Mouse (Mus musculus) hindbrain, embryonic 14.5 days (tissue): ENCODE data around the gene Tpp2. TPM values are rescaled to one million over a fixed set of nuclear protein-coding genes. Genes with fewer than 3 reads are reported as not detected.

ENCODE experiments used
- ATAC-seq: fragments of 200-750 bp; cut with Nextera tagmentation; 2 replicates; pipeline ENCODE4 v1.8.0; 2017; ENCODE audit warnings: moderate number of reproducible peaks, mild to moderate bottlenecking, moderate TSS enrichment, moderate library complexity; ENCODE audit not compliant: low FRiP score
- DNase-seq: peaks from one replicate; pipeline ENCODE4 v3.0.0-alpha.2; 2015; ENCODE audit warnings: low spot score
- H3K27ac ChIP-seq: fragments of 300-500 bp; sonication (generic); 2 replicates; pipeline ENCODE4 v1.5.1; 2014; ENCODE audit warnings: mild to moderate bottlenecking, moderate library complexity
- H3K27me3 ChIP-seq: fragments of 300-500 bp; sonication (generic); 2 replicates; pipeline ENCODE4 v1.6.1; 2014; ENCODE audit warnings: mild to moderate bottlenecking, low read length, mixed read lengths; ENCODE audit not compliant: control insufficient read depth, insufficient read depth
- H3K36me3 ChIP-seq: fragments of 300-500 bp; sonication (generic); replicated peaks from 2 replicates; pipeline ENCODE4 v1.6.1; 2014; ENCODE audit not compliant: control insufficient read depth, insufficient read depth
- H3K4me1 ChIP-seq: fragments of 300-500 bp; sonication (generic); replicated peaks from 2 replicates; pipeline ENCODE4 v1.6.1; 2014; ENCODE audit warnings: antibody characterized with exemption, low read length, mixed read lengths; ENCODE audit not compliant: control insufficient read depth, insufficient read depth
- H3K4me2 ChIP-seq: fragments of 300-500 bp; sonication (generic); replicated peaks from 2 replicates; pipeline ENCODE4 v1.6.1; 2014; ENCODE audit warnings: mild to moderate bottlenecking, moderate library complexity
- H3K4me3 ChIP-seq: fragments of 300-500 bp; sonication (generic); replicated peaks from 2 replicates; pipeline ENCODE4 v1.5.1; 2014; ENCODE audit warnings: mild to moderate bottlenecking, low read length
- H3K9ac ChIP-seq: fragments of 300-500 bp; sonication (generic); 2 replicates; pipeline ENCODE4 v1.6.1; 2014
- H3K9me3 ChIP-seq: fragments of 300-500 bp; sonication (generic); 2 replicates; pipeline ENCODE4 v1.6.1; 2016; ENCODE audit warnings: low read length; ENCODE audit not compliant: control insufficient read depth
- WGBS: fragments of 180-500 bp; shearing (Covaris S2); extraction: QIAGEN DNeasy Blood & Tissue Kit; methylation state at CpG from one replicate; pipeline ENCODE4 v1.1.7; 2014; 5-methylcytosine and 5-hydroxymethylcytosine counted together
- polyA plus RNA-seq: library from polyadenylated mRNA; unstranded; fragments of >200 nt; fragmentation: Nextera tagmentation; extraction: Ambion mirVana; gene quantifications from 2 replicates; pipeline ENCODE4 v1.2.1, GENCODE M21; 2014

The Tpp2 gene
- polyA plus RNA-seq, 1 experiment from 2014 or later = 59.1 TPM

GRCm38 (mm10) chr1:43996914-43997589 is 63.6 kb downstream of the Tpp2 start:
- Histone ChIP-seq H3K4me3 (no peak overlapping the region), H3K9ac (no peak overlapping the region), H3K27ac (no peak overlapping the region), H3K4me1 (no peaks in the 10 kb centered on the region), H3K4me2 (no peak overlapping the region), H3K27me3 (no peaks in the 10 kb centered on the region), H3K36me3 (peaks cover 74% of the 10 kb centered on the region), H3K9me3 (peaks cover 4% of the 10 kb centered on the region; the same call in 1 of the 2 replicates)
- DNase-seq = no peak
- ATAC-seq = no peak
- WGBS = 97% methylated on average over 4 of the region's 4 CpGs

GRCm38 (mm10) chr1:44004513-44004912 is 71.1 kb downstream of the Tpp2 start:
- H3K4me2 ChIP-seq = no peak overlapping the region
- H3K27ac ChIP-seq = no peak overlapping the region
- DNase-seq (no peak), ATAC-seq (no peak)
- H3K9ac ChIP-seq = no peak overlapping the region
- no peaks in the 10 kb centered on the region for H3K9me3 ChIP-seq
- no peaks in the 10 kb centered on the region for H3K4me1 ChIP-seq
- H3K36me3 ChIP-seq = peaks cover 42% of the 10 kb centered on the region
- H3K27me3 ChIP-seq = no peaks in the 10 kb centered on the region
- no peak overlapping the region for H3K4me3 ChIP-seq
- over 99% methylated on average over 2 of the region's 2 CpGs for WGBS

- Histone ChIP-seq H3K4me3 (no peak overlapping the region), H3K4me2 (no peak overlapping the region), H3K36me3 (no peaks in the 10 kb centered on the region; the same call in 1 of the 2 replicates), H3K27me3 (no peaks in the 10 kb centered on the region), H3K27ac (no peak overlapping the region), H3K9ac (no peak overlapping the region), H3K9me3 (no peaks in the 10 kb centered on the region), H3K4me1 (no peaks in the 10 kb centered on the region)
- DNase-seq (no peak), ATAC-seq (no peak)
- 92% methylated on average over 2 of the region's 2 CpGs for WGBS
Observed at GRCm38 (mm10) chr1:44015556-44015955, 82.1 kb downstream of the Tpp2 start.

GRCm38 (mm10) chr1:44019934-44020333 is 86.5 kb downstream of the Tpp2 start, which contains the start of gene Mettl21c:
Mettl21c (minus strand) TSS chr1:44020034.
- DNase-seq (no peak), ATAC-seq (no peak)
- no peak within 1 kb of the TSS for H3K4me2 ChIP-seq
- H3K27ac ChIP-seq = no peak within 1 kb of the TSS
- H3K9me3 ChIP-seq = no peaks in the 10 kb centered on the region
- no peaks in the 10 kb centered on the region for H3K4me1 ChIP-seq
- H3K27me3 ChIP-seq = no peaks in the 10 kb centered on the region
- H3K36me3 ChIP-seq = no peaks in the 10 kb centered on the region
- H3K9ac ChIP-seq = no peak within 1 kb of the TSS
- H3K4me3 ChIP-seq = no peak within 1 kb of the TSS

- ATAC-seq = no peak
Observed at GRCm38 (mm10) chr1:44022656-44023055, 89.2 kb downstream of the Tpp2 start.

GRCm38 (mm10) chr1:44027651-44028050 is 94.2 kb downstream of the Tpp2 start:
- Histone ChIP-seq H3K4me2 (no peak overlapping the region), H3K36me3 (no peaks in the 10 kb centered on the region), H3K9ac (no peak overlapping the region), H3K4me1 (no peaks in the 10 kb centered on the region), H3K9me3 (no peaks in the 10 kb centered on the region), H3K4me3 (no peak overlapping the region), H3K27me3 (no peaks in the 10 kb centered on the region), H3K27ac (no peak overlapping the region)
- WGBS = 86% methylated on average over 1 of the region's 1 CpGs
- ATAC-seq (no peak), DNase-seq (no peak)

More at GRCm38 (mm10) chr1:44022656-44023055, 89.2 kb downstream of the Tpp2 start:
- WGBS = 97% methylated on average over 1 of the region's 1 CpGs
- Histone ChIP-seq H3K4me3 (no peak overlapping the region), H3K9me3 (no peaks in the 10 kb centered on the region), H3K4me1 (no peaks in the 10 kb centered on the region), H3K9ac (no peak overlapping the region), H3K27me3 (no peaks in the 10 kb centered on the region), H3K36me3 (no peaks in the 10 kb centered on the region), H3K4me2 (no peak overlapping the region), H3K27ac (no peak overlapping the region)
- DNase-seq = no peak

- no peaks in the 10 kb centered on the region for H3K27me3 ChIP-seq
- no peak overlapping the region for H3K4me3 ChIP-seq
- H3K9ac ChIP-seq = no peak overlapping the region
- ATAC-seq (no peak), DNase-seq (no peak)
- H3K4me2 ChIP-seq = no peak overlapping the region
- H3K36me3 ChIP-seq = no peaks in the 10 kb centered on the region
- no peaks in the 10 kb centered on the region for H3K4me1 ChIP-seq
- H3K27ac ChIP-seq = no peak overlapping the region
- 79% methylated on average over 2 of the region's 2 CpGs for WGBS
- H3K9me3 ChIP-seq = no peaks in the 10 kb centered on the region
Observed at GRCm38 (mm10) chr1:44032213-44032612, 98.8 kb downstream of the Tpp2 start.

- Histone ChIP-seq H3K4me1 (no peaks in the 10 kb centered on the region), H3K27ac (no peak overlapping the region)
- 93% methylated on average over 5 of the region's 5 CpGs for WGBS
Observed at GRCm38 (mm10) chr1:44032948-44033347, 99.5 kb downstream of the Tpp2 start.

GRCm38 (mm10) chr1:44041797-44042554 is 108.5 kb downstream of the Tpp2 start:
- ATAC-seq (peak; percentile 78), DNase-seq (peak; percentile 87)
- no peaks in the 10 kb centered on the region for H3K36me3 ChIP-seq
- no peaks in the 10 kb centered on the region for H3K27me3 ChIP-seq
- H3K9ac ChIP-seq = peak overlapping the region; percentile 63
- WGBS = under 1% methylated on average over 17 of the region's 17 CpGs
- H3K4me2 ChIP-seq = peak overlapping the region; percentile 76
- peak overlapping the region; percentile 40 for H3K4me3 ChIP-seq
- no peaks in the 10 kb centered on the region for H3K9me3 ChIP-seq
- no peak overlapping the region; the same call in 1 of the 2 replicates for H3K27ac ChIP-seq
- 0 out of 2 replicates have a peak, but pooled peaks cover 3% of the 10 kb centered on the region for H3K4me1 ChIP-seq

More at GRCm38 (mm10) chr1:44032948-44033347, 99.5 kb downstream of the Tpp2 start:
- Histone ChIP-seq H3K4me2 (no peak overlapping the region), H3K4me3 (no peak overlapping the region), H3K36me3 (no peaks in the 10 kb centered on the region), H3K9me3 (no peaks in the 10 kb centered on the region), H3K27me3 (no peaks in the 10 kb centered on the region), H3K9ac (no peak overlapping the region)
- ATAC-seq (no peak), DNase-seq (no peak)
